Mouse (Mus musculus): ENCODE measurements around the gene Hist1h4a.

- TF ChIP-seq CTCF (conservative IDR thresholded peaks at IDR 0.05; ENCODE audit: low read length), result no peak
- no peak for TF ChIP-seq POU5F1 (IDR thresholded peaks at IDR 0.05; ENCODE audit: borderline replicate concordance, low read length)
These were observed 35.8 kb downstream of the Hist1h4a start for GRCm38 (mm10) chr13:23725213-23725612.
